Mouse (Mus musculus): Measurements from ENCODE around the gene Ogdhl. TPM values are rescaled to one million over a fixed set of nuclear protein-coding genes. Genes with fewer than 3 reads are reported as not detected.
A peak's percentile ranks its signal among the peaks of the same experiment; 100 is the strongest.

Ogdhl gene
- polyA plus RNA-seq, 1 experiment from 2014 or later: 8.8 TPM

DNA sequence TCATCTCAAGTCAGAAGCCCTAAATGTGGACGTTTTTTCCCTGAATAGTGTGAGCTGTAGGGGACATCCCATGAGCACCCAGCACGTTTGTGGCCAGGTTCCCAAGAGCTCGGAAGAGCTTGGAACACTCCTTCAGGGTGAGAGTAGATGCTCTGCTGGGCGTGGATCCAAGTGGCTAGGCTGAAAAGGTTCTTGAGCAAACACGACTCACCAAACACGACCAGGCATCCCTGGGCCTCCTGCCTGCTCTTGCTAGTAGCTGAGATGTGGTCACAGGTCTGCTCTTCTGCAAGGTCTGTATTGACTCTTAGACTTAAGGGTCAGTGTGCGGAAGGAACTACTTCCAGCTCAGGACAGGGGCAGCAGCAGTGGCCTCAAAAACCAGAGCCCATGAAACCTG lies 47.9 kb downstream of the Ogdhl start:
- Histone ChIP-seq H3K4me3 (ENCODE audit: low read length) (no peak overlapping the region), H3K9me3 (ENCODE audit: control insufficient read depth, low read length) (no peaks in the 10 kb centered on the region), H3K4me1 (replicated peaks; ENCODE audit: control insufficient read depth, insufficient read depth, low read length) (no peaks in the 10 kb centered on the region; the same call in 1 of the 2 replicates), H3K36me3 (ENCODE audit: control insufficient read depth, insufficient read depth, low read length) (no peaks in the 10 kb centered on the region), H3K27me3 (ENCODE audit: control insufficient read depth, insufficient read depth, low read depth, low read length) (no peaks in the 10 kb centered on the region), H3K9ac (ENCODE audit: low read length) (no peak overlapping the region), H3K27ac (ENCODE audit: low read length) (no peak overlapping the region), H3K4me2 (ENCODE audit: low read depth, low read length) (no peak overlapping the region)
- ATAC-seq (ENCODE audit: low read depth): peak; percentile 71
- WGBS: 44% methylated on average over 7 of the region's 7 CpGs

DNA sequence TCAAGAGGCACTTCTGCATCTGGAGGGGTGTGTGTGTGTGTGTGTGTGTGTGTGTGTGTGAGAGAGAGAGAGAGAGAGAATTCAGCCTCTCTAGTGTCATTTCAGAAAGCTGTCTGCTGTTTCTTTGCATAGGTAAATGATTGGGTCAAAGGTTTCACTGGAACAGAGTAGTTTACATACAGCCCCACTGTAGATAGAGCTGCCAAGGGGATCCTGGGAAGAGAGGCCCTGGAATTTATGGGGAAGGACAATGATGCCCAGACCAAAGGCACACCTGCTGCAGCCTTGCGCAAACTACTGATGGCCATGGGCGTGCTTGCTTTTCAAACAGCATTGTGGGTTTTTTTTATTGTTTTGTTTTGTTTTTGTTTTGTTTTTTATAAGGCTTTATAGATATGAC lies 50.7 kb downstream of the Ogdhl start:
- H3K9me3 ChIP-seq (ENCODE audit: control insufficient read depth, low read length): no peaks in the 10 kb centered on the region
- no peak overlapping the region for H3K4me3 ChIP-seq (ENCODE audit: low read length)
- no peak overlapping the region for H3K4me2 ChIP-seq (ENCODE audit: low read depth, low read length)
- no peaks in the 10 kb centered on the region; the same call in 1 of the 2 replicates for H3K4me1 ChIP-seq (replicated peaks; ENCODE audit: control insufficient read depth, insufficient read depth, low read length)
- no peaks in the 10 kb centered on the region for H3K36me3 ChIP-seq (ENCODE audit: control insufficient read depth, insufficient read depth, low read length)
- ATAC-seq (ENCODE audit: low read depth): no peak
- no peak overlapping the region for H3K9ac ChIP-seq (ENCODE audit: low read length)
- no peaks in the 10 kb centered on the region for H3K27me3 ChIP-seq (ENCODE audit: control insufficient read depth, insufficient read depth, low read depth, low read length)
- 88% methylated on average over 2 of the region's 2 CpGs for WGBS
- no peak overlapping the region for H3K27ac ChIP-seq (ENCODE audit: low read length)

DNA sequence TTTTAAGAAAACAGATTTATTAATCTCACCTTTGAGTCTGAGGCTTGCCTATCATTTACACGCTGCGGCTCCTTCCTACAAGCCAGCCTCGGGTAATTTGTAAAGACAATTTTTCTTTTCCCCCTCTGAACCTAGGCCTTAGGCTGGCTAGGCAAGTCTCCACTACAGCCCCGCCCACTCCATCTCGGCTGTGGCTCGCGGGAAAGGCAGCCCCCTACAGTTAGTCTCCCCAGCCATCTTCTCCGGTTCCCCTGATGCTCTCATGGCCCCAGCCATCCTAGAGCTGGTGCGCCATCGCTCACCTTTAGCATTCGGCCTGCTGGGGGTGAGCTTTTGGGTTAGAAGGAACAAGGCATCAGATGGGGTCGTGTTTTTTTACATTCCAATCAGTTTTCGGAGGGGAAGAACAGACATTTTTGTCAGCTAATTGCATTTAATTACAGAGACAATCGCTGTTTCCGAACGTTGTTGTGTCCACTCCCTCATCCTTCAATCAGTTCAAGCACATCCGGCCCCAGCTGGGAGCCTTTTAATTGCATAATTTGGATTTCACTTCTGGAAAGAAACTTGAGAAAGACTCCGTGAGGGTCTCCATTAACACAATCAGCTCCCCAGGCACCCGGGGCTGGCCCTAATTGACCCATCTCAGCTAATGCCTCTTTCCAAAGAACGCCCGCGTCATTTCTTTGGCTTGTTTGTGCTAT lies 57.7 kb downstream of the Ogdhl start:
- Histone ChIP-seq H3K4me1 (replicated peaks; ENCODE audit: control insufficient read depth, insufficient read depth, low read length) (no peaks in the 10 kb centered on the region), H3K9ac (ENCODE audit: low read length) (no peak overlapping the region), H3K9me3 (ENCODE audit: control insufficient read depth, low read length) (no peaks in the 10 kb centered on the region), H3K27ac (ENCODE audit: low read length) (no peak overlapping the region), H3K4me3 (ENCODE audit: low read length) (no peak overlapping the region), H3K36me3 (ENCODE audit: control insufficient read depth, insufficient read depth, low read length) (no peaks in the 10 kb centered on the region), H3K27me3 (ENCODE audit: control insufficient read depth, insufficient read depth, low read depth, low read length) (peaks cover 20% of the 10 kb centered on the region), H3K4me2 (ENCODE audit: low read depth, low read length) (no peak overlapping the region)
- WGBS: 15% methylated on average over 22 of the region's 22 CpGs
- ATAC-seq (ENCODE audit: low read depth): no peak

DNA sequence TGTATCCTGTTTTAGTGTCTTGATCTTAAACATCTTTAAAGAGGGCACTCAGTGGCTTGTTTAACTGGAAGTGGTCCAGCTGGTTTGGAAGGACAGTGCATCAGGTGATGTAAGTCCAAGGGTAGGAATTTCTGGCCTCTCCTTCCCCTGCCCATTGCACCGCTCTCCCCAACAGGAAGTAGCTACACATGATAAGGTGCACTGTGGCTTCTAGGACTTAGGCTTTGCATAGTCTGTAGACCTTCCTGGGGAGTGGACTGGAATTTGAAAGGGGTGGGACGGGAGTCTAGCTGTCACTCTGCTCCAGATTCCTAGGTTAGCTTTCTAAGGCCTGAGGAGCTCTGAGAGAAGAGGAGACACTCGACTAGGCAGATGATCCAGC lies 58.3 kb downstream of the Ogdhl start:
- Histone ChIP-seq H3K27me3 (ENCODE audit: control insufficient read depth, insufficient read depth, low read depth, low read length) (peaks cover 20% of the 10 kb centered on the region), H3K4me1 (replicated peaks; ENCODE audit: control insufficient read depth, insufficient read depth, low read length) (no peaks in the 10 kb centered on the region), H3K27ac (ENCODE audit: low read length) (no peak overlapping the region), H3K4me3 (ENCODE audit: low read length) (no peak overlapping the region), H3K9me3 (ENCODE audit: control insufficient read depth, low read length) (no peaks in the 10 kb centered on the region), H3K4me2 (ENCODE audit: low read depth, low read length) (no peak overlapping the region), H3K9ac (ENCODE audit: low read length) (no peak overlapping the region), H3K36me3 (ENCODE audit: control insufficient read depth, insufficient read depth, low read length) (no peaks in the 10 kb centered on the region)
- no peak for ATAC-seq (ENCODE audit: low read depth)
- WGBS: 31% methylated on average over 3 of the region's 3 CpGs

DNA sequence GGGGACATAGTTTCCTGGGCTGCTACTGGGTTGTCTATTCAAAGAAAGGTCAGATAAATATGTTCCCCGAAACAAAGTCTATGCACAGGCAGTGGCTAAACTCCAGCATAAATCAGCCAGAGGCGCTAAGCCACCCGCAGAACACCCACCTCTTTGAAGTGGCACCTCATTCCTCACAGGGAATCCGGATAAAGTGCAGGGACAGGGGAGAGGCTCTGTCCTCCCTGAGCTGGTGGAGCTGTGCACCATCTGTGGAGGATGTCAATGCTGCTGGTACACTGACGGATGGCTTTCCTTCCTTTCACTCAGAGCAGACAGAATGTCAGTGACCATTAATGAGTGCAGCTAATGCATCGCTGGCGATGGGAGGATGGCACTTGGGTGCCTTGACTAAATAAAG lies 59.2 kb downstream of the Ogdhl start:
- no peak overlapping the region for H3K4me3 ChIP-seq (ENCODE audit: low read length)
- H3K4me1 ChIP-seq (replicated peaks; ENCODE audit: control insufficient read depth, insufficient read depth, low read length): no peaks in the 10 kb centered on the region
- no peaks in the 10 kb centered on the region for H3K9me3 ChIP-seq (ENCODE audit: control insufficient read depth, low read length)
- no peak overlapping the region for H3K27ac ChIP-seq (ENCODE audit: low read length)
- H3K9ac ChIP-seq (ENCODE audit: low read length): no peak overlapping the region
- 24% methylated on average over 7 of the region's 7 CpGs for WGBS
- H3K36me3 ChIP-seq (ENCODE audit: control insufficient read depth, insufficient read depth, low read length): no peaks in the 10 kb centered on the region
- H3K4me2 ChIP-seq (ENCODE audit: low read depth, low read length): no peak overlapping the region
- peaks cover 20% of the 10 kb centered on the region for H3K27me3 ChIP-seq (ENCODE audit: control insufficient read depth, insufficient read depth, low read depth, low read length)
- ATAC-seq (ENCODE audit: low read depth): no peak

DNA sequence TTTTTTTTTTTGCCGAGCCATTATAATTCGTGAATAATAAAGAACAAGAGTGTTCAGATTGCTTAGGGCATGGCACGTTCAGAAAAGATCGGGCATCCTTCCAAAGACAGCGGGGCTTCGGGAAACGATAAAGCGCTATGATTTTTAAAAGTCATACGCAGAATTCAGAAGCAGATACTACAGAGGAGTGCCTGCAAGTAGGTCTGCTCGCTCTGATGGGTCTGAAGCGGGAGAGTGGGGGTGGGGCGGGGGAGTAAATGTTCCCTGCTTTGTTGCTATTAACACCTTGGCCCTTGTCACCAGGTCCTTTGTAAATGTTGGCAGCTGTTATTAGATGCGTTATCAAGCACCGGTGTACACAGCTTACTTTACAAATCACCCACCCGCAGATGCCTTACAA lies 59.8 kb downstream of the Ogdhl start:
- no peak overlapping the region for H3K4me3 ChIP-seq (ENCODE audit: low read length)

DNA sequence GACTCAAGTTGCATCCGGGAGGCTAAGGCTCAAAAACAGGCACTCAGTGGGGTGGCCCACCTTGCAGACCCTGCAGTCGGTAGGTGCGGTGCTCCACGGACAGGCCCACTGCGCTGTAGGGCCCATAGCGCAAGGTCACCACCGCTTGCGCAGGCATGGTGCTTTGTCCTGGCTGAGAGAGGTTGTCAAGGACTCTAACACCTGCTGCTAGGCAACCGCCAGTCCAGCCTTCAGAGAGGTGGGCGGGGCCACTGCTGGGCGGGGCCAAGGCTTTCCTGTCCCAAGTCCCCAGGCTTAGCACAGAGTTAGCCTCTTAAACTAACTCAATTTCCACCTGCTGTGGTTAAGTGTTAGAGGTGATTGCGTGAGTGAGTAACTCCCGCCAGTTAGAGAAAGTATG lies 66.4 kb downstream of the Ogdhl start, which contains the start of gene 1700024G13Rik:
Gene 1700024G13Rik (minus strand): TSS at position 196 of the 400 bp plus-strand sequence.
- H3K4me2 ChIP-seq (ENCODE audit: low read depth, low read length): no peak within 1 kb of the TSS
- 4% methylated on average over 13 of the region's 13 CpGs for WGBS

More for the DNA sequence above, 59.8 kb downstream of the Ogdhl start:
- no peaks in the 10 kb centered on the region for H3K4me1 ChIP-seq (replicated peaks; ENCODE audit: control insufficient read depth, insufficient read depth, low read length)
- H3K27ac ChIP-seq (ENCODE audit: low read length): no peak overlapping the region
- ATAC-seq (ENCODE audit: low read depth): no peak
- no peak overlapping the region for H3K9ac ChIP-seq (ENCODE audit: low read length)
- H3K4me2 ChIP-seq (ENCODE audit: low read depth, low read length): no peak overlapping the region
- H3K27me3 ChIP-seq (ENCODE audit: control insufficient read depth, insufficient read depth, low read depth, low read length): peaks cover 20% of the 10 kb centered on the region
- H3K36me3 ChIP-seq (ENCODE audit: control insufficient read depth, insufficient read depth, low read length): no peaks in the 10 kb centered on the region
- H3K9me3 ChIP-seq (ENCODE audit: control insufficient read depth, low read length): no peaks in the 10 kb centered on the region
- WGBS: 31% methylated on average over 15 of the region's 15 CpGs

More for the DNA sequence above, 66.4 kb downstream of the Ogdhl start, which contains the start of gene 1700024G13Rik:
- H3K36me3 ChIP-seq (ENCODE audit: control insufficient read depth, insufficient read depth, low read length): no peaks in the 10 kb centered on the region
- ATAC-seq (ENCODE audit: low read depth): peak; percentile 94
- no peak within 1 kb of the TSS for H3K27ac ChIP-seq (ENCODE audit: low read length)
- H3K4me3 ChIP-seq (ENCODE audit: low read length): no peak within 1 kb of the TSS
- no peaks in the 10 kb centered on the region for H3K4me1 ChIP-seq (replicated peaks; ENCODE audit: control insufficient read depth, insufficient read depth, low read length)
- no peaks in the 10 kb centered on the region for H3K9me3 ChIP-seq (ENCODE audit: control insufficient read depth, low read length)
- no peaks in the 10 kb centered on the region for H3K27me3 ChIP-seq (ENCODE audit: control insufficient read depth, insufficient read depth, low read depth, low read length)
- no peak within 1 kb of the TSS for H3K9ac ChIP-seq (ENCODE audit: low read length)

Other genes with a start within 250 kb of the Ogdhl start
- 15.8 and 18.6 TPM in 2 replicates for gene Oxnad1, start 236.6 kb upstream of the Ogdhl start, polyA plus RNA-seq (2015; fragmentation: Nextera tagmentation; extraction: Ambion mirVana)
- gene Dph3, start 236.3 kb upstream of the Ogdhl start, polyA plus RNA-seq (2015; fragmentation: Nextera tagmentation; extraction: Ambion mirVana): 76.6 and 77.1 TPM in 2 replicates
- not detected in 2 replicates for gene Msmb, start 180.0 kb upstream of the Ogdhl start, polyA plus RNA-seq (2015; fragmentation: Nextera tagmentation; extraction: Ambion mirVana)
- gene Ncoa4, start 162.2 kb upstream of the Ogdhl start, polyA plus RNA-seq (2015; fragmentation: Nextera tagmentation; extraction: Ambion mirVana): 106 and 108 TPM in 2 replicates
- 208 and 224 TPM in 2 replicates for gene Timm23, start 120.1 kb upstream of the Ogdhl start, polyA plus RNA-seq (2015; fragmentation: Nextera tagmentation; extraction: Ambion mirVana)
- gene Parg, start 120.1 kb upstream of the Ogdhl start, polyA plus RNA-seq (2015; fragmentation: Nextera tagmentation; extraction: Ambion mirVana): 29.9 and 32.9 TPM in 2 replicates
- 1.6 and 2.9 TPM in 2 replicates for gene 1700024G13Rik, start 66.4 kb downstream of the Ogdhl start, polyA plus RNA-seq (2015; fragmentation: Nextera tagmentation; extraction: Ambion mirVana)
- 0.67 and 0.75 TPM in 2 replicates for gene Slc18a3, start 142.8 kb downstream of the Ogdhl start, polyA plus RNA-seq (2015; fragmentation: Nextera tagmentation; extraction: Ambion mirVana)
- gene Chat, start 144.0 kb downstream of the Ogdhl start, polyA plus RNA-seq (2015; fragmentation: Nextera tagmentation; extraction: Ambion mirVana): 0.08 TPM in 1 of 2 replicates, not detected in the other
- gene Ercc6, start 191.5 kb downstream of the Ogdhl start, polyA plus RNA-seq (2015; fragmentation: Nextera tagmentation; extraction: Ambion mirVana): 16.8 and 18.5 TPM in 2 replicates

Data from lung, embryonic 16.5 days (tissue).